Mouse (Mus musculus) gonadal fat pad, adult 2 months (tissue): ENCODE data around the gene Qpctl. TPM values are rescaled to one million over a fixed set of nuclear protein-coding genes. Genes with fewer than 3 reads are reported as not detected.

ENCODE experiments used
- DNase-seq: peaks from one replicate; pipeline ENCODE4 v3.0.0-alpha.2; 2012; ENCODE audit warnings: low read depth
- polyA plus RNA-seq: library from polyadenylated mRNA; depleted of rRNA; stranded (reverse); fragments of >200 nt; gene quantifications from 2 replicates; pipeline ENCODE4 v1.2.3, GENCODE M21; 2012; rRNA removed

Qpctl gene
- 14.9 and 19.4 TPM in 2 replicates for polyA plus RNA-seq

DNA sequence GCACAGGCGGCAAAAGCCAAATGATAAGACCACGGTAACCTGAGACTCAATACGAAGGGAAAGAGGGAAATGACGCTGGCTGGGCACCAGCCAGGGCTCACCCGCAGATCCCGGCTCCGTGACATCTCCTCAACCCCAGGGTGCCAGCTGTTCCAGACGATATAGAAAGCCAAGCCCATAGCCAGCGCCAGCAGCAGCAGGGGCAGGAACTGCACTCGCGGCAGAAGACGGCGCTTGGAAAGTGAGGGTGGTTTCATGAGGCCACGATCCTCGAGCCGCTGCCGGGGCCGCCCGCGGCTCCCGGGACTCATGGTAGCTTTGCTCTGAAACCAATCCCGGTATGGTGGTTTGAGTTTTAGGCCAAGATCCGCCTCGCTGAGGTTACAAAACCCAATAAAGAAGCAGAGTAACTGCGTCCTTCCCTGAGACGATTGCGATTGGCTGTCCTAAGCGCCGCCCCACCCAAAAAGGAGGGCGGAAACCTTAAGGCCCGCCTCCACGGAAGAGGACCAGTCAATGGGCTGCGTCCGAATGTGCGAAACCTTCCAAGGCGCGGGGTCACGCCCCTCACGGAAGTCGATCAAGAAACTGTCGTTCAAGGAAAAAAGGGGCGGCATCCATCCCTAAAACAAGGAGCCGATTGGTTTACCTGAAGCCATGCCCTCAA, at the start of gene Qpctl:
TSS of gene Qpctl (minus strand) at position 417 of the 667 bp plus-strand sequence.
- DNase-seq: peak; percentile 99

DNA sequence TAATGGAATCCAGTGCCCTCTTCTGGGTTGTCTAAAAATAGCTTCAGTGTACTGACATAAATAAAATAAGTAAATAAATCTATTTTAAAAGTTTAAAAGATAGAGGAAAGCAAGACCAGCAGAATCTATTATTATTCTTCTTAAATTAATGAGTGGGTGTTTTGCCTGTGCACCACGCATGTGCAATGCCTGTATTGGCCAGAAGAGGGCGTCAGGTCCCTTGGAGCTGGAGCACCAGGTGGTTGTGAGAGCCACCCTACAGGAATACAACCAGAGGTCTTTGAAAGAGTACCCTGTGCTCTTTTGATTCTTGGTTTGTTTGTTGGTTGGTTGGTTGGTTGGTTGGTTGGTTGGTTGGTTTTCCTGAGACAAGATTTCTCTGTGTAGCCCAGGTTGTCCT, 48.9 kb upstream of the Qpctl start:
- no peak for DNase-seq

DNA sequence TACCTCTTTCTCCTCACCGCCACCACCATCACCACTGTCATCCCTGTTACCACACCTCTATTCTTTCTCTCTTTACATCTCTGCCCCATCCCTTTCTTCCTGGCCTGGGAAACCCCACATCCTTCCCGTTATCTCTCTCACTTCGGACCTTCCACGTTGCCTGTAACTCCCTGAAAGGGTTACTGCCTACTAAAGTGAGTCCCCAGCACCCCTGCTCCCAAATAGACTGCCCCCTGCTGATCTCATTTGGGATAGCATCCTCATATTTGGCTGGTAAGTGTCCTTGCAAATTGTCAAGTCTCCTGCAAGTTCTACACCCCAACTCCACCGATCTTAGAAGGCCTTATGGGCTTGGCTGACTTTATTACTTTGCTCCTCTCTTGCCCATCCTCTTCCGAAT, 47.6 kb upstream of the Qpctl start:
- DNase-seq: no peak

DNA sequence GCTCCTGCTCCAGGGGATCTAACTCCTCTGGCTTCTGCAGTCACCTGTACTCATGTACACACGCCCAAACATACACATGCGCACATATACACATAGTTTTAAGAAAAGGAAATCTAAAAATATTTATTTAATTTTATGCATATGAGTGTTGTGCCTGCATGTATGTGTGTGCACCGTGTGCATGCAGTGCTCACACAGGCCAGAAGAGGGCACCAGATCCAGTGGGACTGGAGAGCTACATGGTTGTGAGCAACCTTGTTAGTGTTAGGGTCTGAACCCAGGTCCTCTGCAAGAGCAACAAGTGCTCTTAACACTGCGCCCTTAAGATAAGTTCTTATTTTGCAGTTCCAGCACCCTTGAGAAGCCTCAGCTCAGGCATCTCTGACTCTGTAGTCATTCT, 45.6 kb upstream of the Qpctl start:
- DNase-seq: no peak

DNA sequence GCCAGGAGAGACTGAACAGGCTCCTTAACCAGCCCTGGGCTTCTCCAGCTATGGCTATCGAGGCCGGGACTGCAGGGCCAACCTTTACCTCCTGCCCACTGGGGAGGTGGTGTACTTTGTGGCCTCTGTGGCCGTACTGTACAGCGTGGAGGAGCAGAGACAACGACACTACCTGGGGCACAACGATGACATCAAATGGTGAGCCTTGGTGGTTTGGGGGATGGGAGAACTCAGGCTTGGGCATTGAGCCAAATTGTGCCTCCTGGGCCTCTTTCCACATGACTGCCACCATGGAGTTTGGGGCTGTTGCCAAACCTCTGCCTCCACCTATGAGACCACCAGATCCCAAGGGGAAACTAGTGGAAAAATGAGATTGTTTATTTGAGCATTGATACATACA, 35.7 kb upstream of the Qpctl start:
- no peak for DNase-seq

DNA sequence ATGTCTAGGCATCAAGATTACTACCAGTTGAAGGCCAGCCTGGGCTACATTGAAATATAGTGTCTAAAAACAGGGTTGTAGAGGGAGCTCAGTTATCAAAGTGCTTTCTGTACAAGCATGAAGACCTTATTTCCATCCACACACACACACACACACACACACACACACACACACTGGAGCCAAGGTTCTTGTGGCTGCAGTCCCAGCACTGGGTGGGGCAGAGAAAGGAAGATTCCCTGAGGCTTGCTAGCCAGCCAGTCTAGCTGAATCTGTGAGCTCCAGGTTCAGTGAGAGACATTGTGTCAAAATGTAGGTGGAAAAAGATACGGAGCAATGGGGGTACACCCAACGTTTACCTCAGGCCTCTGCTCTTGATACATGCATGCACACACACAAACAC, 35.2 kb upstream of the Qpctl start:
- DNase-seq: no peak

DNA sequence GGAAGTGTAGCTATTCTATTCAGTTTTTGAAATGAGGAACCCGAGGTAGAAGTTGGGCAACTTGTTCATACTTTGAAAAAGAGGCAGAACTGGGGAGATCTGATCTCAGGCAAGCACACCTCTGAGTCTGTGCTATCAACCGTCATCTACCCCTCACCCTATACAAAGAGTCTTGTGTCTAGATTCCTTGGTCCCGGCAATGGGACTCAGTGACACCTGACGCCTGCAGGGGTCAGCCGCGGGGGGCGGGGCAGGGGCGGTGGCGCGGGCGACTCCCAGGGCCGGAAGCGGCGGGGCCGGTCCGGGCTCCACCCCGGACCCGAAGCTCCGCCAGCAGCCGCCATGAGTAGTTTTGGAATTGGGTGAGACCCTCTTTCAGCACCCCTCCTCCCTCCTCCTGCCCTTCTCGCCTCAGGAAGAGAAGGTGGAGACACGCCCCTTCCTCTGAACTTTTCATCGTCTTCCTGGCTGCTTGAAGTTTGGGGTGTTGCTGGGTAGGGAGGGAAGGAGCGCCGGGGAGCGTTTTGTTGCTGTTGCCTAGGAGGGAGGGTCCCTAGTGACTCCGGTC, 31.9 kb upstream of the Qpctl start:
- no peak for DNase-seq

DNA sequence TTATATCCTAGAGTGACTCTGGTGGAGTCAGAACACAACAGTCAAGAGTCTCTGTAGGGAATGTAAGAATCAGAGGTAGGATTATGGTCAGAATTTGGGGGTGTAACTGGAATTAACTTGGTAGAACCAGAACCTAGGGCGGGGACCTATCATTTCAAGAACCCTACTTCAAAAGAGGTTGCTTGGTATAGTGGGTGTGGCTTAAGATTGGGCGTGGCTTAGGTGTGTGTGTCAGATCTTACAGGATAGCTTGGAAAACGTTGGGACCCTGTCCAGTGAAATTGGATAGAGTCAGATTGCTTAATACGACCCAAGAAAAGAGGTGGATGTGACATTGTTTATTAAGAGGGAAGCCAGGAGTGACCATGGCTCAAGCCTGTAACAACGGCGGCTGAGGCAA, 30.8 kb upstream of the Qpctl start:
- no peak for DNase-seq

DNA sequence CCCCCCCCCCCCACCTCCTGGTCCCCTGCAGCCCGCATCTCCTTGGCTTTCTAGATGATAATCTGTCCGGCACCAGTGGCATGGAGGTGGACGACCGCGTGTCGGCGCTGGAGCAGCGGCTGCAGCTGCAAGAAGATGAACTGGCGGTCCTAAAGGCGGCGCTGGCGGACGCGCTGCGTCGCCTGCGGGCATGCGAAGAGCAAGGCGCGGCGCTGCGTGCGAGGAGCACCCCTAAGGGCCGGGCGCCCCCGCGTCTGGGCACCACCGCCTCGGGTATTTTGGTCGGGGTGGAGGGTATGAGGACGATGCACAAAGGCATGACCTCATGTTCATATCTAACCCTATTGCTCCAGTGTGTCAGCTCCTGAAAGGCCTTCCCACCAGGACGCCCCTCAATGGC, 30.1 kb upstream of the Qpctl start:
- no peak for DNase-seq

DNA sequence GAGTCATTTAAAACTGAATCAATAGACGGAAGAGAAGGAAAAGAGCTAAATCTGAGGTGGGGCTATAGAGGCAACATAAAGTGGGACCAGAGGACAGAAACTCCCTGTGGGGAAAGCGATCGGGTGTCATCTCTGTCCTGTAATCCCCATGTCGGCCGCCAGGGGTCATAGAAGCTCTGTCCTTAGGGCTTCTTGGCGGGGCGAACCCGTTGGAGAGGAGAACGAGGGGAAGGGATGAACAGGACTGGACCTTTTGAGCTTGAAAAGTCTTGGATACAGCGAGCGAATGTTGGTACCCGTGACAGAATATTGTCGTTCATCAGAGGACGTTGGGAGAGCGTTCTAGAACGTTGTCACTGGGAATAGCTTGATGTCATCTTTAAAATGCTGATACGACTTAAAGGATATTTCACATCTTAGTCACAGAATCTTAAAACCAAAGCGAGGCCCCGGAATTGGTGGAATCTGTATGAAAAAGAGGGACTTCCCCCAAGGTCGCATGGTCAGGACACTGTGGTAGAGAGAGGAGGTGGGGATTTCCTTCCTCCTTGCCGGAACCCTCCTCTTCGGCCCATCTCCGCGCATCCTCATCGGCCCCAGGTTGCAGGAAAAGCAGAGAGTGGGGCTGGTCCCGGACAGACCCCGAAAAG, 29.5 kb upstream of the Qpctl start:
- DNase-seq: no peak

DNA sequence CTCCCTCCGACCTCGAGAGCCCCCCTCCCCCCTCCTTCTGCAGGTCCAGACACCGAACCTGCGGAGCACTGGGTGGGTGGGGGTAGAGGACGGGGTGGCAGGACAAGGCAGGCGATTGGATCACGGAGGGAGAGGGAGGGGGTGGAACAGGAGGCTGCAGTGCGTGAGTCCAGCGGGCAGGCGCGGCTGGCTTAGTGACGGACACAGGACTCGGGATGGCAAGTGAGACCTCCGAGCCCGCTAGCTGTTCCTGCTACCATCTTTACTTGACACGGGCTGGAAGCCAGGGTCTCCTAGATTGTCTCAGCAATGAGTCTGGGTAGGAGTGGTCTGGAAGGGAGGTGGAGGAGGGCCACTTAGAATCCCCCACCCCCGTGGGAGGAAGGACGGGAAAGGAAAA, 28.9 kb upstream of the Qpctl start:
- DNase-seq: no peak

DNA sequence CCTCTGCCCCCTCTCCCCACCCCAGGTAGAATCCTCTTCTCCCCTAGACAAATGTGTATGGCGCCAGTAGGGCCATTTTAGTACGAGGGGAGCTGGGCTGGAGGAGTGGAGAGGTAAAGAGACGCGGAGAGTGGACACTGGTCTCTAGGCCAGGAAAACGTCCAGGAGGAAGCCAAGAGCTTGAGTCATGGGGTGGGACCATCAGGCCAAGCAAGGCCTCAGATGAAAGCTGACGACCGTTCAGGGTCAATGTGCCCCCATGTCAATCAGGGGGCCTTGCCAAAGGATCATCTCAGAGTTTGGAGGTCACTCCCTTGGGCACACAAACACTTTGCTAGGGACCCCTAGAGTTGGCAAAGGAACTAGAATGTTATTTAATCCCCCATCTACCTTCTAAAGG, 28.1 kb upstream of the Qpctl start:
- DNase-seq: no peak

DNA sequence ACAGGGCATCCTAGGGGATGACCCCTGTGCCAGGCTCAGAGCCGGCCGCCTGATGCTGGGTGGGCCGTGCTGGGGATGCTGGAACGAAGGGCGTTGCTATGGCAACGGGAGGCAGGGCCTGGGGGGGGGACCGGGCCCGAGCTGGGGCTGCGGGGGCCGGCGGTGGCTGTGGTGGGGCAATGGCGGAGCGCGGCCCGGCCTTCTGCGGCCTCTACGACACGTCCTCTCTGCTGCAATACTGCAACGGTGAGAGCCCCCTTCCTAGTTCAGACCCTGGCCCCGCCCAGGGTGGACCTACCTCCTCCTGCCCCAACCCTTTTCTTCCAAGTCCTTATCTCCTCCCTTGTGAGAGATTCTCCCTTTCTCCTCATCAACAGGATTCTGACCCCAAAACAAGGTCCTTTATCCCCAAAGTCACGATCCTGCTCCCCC, 27.4 kb upstream of the Qpctl start:
- DNase-seq: no peak

DNA sequence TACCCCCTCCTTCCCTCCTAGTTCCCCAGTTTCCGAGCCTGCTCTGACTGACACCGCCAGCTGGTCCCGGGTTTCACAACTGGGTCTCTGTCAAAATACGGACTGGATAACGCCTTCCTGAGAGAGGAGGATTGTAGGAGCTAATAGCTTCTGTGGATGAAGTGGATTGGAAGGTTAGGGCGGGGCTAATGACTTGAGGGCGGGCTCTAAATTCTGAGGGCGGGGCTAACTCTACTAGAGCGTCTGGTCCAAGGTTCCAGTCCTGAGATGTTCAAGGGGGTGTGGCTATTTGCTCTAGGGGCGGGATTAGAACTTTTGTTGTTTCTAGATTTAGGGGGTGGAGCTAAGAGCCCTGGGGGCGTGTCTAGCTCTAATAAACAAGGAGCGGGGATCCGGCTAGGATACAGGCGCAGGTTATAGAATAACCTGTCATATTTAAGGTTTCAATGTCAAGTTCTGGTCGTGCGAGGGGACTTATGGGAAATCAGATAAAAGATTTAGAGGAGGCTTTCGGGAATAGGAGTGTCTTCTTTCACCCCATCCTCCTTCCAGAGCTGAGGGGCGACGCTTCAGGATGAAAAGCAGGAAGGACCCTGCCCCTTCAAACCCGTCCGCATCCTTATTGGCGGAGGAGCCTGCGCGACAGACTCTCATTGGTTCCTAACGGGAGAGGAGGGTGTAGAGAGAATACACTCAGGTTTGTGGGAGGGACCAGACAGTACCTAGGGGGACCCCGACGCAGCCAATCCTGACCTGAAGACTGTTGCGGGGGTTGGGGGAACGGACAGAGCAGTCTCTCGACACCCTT, 26.8 kb upstream of the Qpctl start, which contains the start of gene Eml2:
TSS of gene Eml2 (plus strand) at position 714 of the 808 bp plus-strand sequence.
- no peak for DNase-seq

DNA sequence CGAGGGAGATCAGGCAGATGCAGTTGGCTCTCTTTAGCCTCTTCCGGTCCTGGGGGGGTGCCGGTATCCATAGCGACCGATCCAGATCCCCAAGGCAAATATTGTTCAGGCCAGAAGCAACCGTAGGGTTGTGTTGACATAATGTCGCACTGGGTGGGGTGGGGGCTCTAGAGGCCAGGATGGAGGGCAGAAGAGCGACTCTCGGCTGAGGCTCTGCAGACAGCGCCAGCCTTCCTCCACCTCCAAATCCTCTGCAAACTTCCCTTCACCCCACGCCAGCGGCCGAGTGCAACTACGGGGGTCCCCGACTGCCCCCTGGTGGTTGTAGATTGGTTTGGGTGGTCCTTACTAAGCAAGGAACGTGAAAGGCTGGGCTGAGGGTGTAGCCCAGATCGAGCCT, 23.8 kb upstream of the Qpctl start:
- no peak for DNase-seq

DNA sequence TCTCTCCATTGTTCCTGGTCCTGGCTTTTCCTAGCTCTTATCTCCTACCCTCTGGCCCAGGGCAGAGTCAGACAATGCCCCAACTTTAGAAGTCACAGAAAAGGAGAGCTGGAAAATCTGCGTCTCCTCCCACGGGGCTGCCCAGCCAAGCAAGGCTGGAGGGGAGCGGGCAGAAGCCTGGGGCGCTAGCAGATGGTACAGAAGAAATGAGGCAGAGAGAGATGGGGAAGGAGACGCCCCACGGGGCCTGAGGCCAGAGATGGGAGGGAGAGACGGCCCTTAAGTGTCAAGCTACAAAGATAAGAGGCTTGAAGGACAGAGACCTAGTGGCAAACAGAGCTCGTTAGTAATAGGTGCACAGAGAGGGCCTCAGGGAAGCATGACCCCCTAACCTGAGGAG, 22.7 kb upstream of the Qpctl start:
- DNase-seq: no peak

DNA sequence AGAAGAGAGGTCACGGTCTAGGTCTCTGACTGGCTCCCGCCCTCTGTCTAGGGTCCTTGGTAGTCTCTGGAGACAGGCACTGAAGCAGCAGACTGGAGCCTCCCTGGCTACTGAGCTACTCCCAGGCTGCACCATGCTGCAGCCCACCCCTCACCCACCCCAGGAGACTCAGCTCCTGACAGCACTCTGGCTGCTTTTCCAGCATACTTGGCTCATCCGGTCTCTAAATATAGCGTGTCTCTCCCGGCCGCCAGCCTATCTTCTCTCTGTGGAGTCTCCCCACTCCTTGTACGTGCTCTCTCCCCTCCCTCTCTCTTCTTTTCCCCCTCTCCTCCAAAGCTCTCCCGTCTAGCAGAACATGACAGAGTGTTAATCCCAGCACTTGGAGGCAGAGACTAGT, 21.1 kb upstream of the Qpctl start:
- DNase-seq: no peak

DNA sequence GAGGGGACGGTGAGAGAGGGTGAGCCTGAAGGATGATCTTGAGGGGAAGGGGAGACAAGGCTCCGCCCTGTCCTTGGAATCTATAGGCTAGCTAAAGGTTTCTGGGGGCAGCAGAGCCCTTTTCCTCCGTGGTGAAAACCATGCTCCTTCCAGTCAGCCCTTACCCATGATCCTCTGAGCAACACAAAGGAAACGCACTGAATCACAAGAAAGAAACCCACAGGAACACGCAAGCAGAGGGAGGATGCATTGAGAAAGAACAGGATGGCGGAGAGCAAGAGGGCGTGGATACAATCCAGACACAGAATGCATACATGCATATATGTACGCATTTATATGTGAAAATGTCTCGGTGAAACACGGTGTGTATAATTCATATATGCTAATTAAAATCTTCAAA, 20.4 kb upstream of the Qpctl start:
- DNase-seq: no peak

DNA sequence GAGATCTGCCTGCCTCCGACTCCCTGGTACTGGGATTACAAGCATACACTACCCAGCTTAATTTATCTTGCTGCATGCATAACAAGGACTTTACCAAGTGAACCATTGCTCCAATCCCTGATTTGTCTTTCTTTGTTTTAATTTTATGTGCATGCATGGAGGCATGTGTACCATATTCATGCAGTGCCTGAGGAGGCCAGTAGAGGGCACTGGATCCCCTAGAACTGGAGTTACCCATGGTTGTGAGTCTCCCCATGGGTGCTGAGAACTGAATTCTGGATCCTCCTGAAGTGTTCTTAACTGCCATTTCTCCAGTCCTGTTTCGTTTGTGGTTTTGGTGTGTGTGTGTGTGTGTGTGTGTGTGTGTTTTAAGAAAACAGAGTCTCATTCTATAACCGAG, 17.9 kb upstream of the Qpctl start:
- DNase-seq: no peak

DNA sequence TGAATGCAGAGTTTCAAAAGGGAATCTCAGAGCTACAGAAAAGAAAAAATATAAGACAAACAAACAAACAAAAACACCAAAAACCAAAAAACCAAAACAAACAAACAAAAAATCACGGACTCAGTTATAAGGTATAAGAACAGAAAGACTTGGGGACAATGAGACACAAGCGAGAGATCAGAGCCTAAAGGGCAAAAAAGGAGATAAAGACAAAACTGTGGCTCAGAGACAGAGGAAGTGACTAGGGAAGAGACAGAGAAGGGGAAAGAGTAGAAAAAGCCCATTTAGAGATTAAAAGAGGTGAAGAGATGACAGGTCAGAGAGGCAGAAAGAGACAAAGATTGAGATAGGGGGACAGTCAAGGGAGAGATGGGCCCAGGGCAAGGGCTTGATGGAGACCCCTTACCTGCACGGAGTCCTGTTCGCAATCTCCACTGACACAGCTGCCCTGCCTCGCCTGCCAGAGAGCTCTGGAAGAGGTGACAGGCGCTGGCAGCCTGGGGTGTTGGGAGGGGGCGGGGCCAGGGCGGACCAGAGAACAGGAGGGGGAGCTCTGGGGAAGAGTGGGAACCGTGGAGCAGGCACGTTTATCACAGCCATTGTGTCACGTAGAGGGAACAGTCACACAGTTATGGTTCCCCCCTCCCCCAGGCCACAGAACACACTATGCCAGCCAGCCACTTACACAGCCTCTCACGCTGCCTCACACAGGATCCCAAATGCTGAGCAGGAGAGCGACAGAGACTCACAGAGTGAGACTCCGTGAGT, 16.7 kb upstream of the Qpctl start, which contains the start of gene Gipr:
TSS of gene Gipr (minus strand) at position 472 of the 768 bp plus-strand sequence.
- no peak for DNase-seq

DNA sequence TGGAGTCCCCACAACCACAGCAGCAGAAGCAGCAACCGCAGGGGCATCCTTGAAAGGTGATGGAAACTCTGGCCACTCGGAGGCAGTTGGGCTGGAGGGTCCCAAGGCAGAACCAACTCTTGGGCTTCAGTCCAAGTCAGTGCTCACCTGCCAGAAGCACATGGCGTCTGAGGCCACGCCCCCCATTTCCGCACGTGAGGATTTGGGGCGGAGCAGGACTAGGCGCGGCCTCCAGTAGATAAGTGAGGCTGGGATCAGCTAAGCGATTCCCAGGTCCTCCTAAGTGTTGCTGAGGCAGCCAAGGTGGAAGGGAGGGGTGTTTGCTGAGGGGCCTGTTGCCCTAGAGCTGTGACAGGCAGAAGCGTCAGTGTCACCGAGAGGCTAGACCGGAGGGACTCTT, 15.9 kb upstream of the Qpctl start:
- DNase-seq: no peak

DNA sequence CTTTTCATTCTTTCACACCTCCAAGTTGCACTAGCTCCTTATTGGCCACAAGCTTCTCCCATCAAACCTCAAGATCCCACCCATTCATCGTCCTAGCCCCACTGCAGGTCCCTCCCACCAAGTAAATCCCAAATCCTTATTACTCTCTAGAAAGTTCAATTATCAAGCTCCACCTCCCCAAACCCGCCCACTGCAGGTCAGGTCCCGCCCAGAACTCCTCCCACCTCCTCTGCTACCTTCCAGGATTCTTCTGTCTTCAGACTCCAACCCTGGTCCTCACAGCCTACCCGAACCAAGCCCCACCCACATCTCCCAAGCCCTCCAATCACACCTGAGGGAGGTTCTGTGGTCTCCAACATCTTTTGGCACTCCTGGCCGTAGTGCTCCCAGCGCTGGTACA, 15.1 kb upstream of the Qpctl start:
- DNase-seq: no peak
